Mouse (Mus musculus) midbrain, embryonic 10.5 days (tissue): ENCODE measurements around the gene Mov10. TPM values are rescaled to one million over a fixed set of nuclear protein-coding genes. Genes with fewer than 3 reads are reported as not detected.
"Not testable (repeated sequence)": the region's sequence is repeated elsewhere in the genome, so short reads cannot be mapped to it uniquely, and the experiment has no call there.

Experiments
- DNase-seq: peaks from one replicate; pipeline ENCODE4 v3.0.0-alpha.2; 2017; ENCODE audit warnings: low spot score
- H3K27ac ChIP-seq: fragments of 300-500 bp; sonication (generic); replicated peaks from 2 replicates; pipeline ENCODE4 v1.5.1; 2016; ENCODE audit warnings: mild to moderate bottlenecking
- H3K27me3 ChIP-seq: fragments of 300-500 bp; sonication (generic); 2 replicates; pipeline ENCODE4 v1.6.1; 2016; ENCODE audit warnings: low read depth, mild to moderate bottlenecking; ENCODE audit not compliant: poor library complexity, severe bottlenecking
- H3K36me3 ChIP-seq: fragments of 300-500 bp; sonication (generic); 2 replicates; pipeline ENCODE4 v1.6.1; 2016; ENCODE audit warnings: mild to moderate bottlenecking, moderate library complexity
- H3K4me1 ChIP-seq: fragments of 300-500 bp; sonication (generic); 2 replicates; pipeline ENCODE4 v1.6.1; 2016
- H3K4me3 ChIP-seq: fragments of 300-500 bp; sonication (generic); 2 replicates; pipeline ENCODE4 v1.5.1; 2016; ENCODE audit warnings: mild to moderate bottlenecking, moderate library complexity
- H3K9me3 ChIP-seq: fragments of 300-500 bp; sonication (generic); replicated peaks from 2 replicates; pipeline ENCODE4 v1.6.1; 2016; ENCODE audit warnings: mild to moderate bottlenecking
- WGBS: fragments of 180-500 bp; shearing (Covaris S2); methylation state at CpG from one replicate; pipeline ENCODE4 v1.1.7; 2016; 5-methylcytosine and 5-hydroxymethylcytosine counted together
- polyA plus RNA-seq: library from polyadenylated mRNA; unstranded; fragments of >200 nt; fragmentation: Nextera tagmentation; extraction: Ambion mirVana; gene quantifications from 2 replicates; pipeline ENCODE4 v1.2.1, GENCODE M21; 2016

The Mov10 gene
- 12.7 and 13.5 TPM in 2 replicates for polyA plus RNA-seq

- H3K4me1 ChIP-seq = peaks cover 20% of the 10 kb centered on the region
- H3K27ac ChIP-seq = peak within 1 kb of the TSS; percentile 86
- H3K36me3 ChIP-seq = peaks cover 21% of the 10 kb centered on the region
- WGBS = under 1% methylated on average over 40 of the region's 40 CpGs
- peak within 1 kb of the TSS; percentile 67 for H3K4me3 ChIP-seq
- H3K27me3 ChIP-seq = peaks cover 6% of the 10 kb centered on the region; the same call in 1 of the 2 replicates
- no peaks in the 10 kb centered on the region for H3K9me3 ChIP-seq
- peak; percentile 73 for DNase-seq
Measured at GRCm38 (mm10) chr3:104817991-104818748, at the start of gene Mov10. TSS of gene Mov10 (minus strand) at chr3:104818563.

DNA sequence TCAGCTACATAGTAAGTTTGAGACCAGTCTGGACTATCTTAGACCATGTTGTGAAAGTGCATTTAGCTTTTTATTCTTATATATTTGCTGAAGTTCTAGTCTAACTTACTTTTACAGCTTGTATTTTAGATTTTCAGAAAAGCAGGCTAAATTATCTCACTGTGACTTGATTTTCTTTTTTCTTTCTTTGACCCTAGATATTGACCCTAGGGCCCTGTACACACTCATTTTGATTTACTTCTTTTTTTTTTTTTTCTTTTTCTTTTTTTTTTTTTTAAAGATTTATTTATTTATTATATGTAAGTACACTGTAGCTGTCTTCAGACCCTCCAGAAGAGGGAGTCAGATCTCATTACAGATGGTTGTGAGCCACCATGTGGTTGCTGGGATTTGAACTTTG, 48.3 kb upstream of the Mov10 start:
- H3K9me3 ChIP-seq, H3K27ac ChIP-seq, DNase-seq, H3K27me3 ChIP-seq: not testable (repeated sequence)
- Histone ChIP-seq H3K4me3 (peak overlapping the region; percentile 98; the same call in 1 of the 2 replicates), H3K4me1 (peaks cover 30% of the 10 kb centered on the region), H3K36me3 (peaks cover 31% of the 10 kb centered on the region)

- H3K4me1 ChIP-seq = peaks cover 36% of the 10 kb centered on the region
- DNase-seq = no peak
- H3K9me3 ChIP-seq = no peaks in the 10 kb centered on the region
- WGBS = 3% methylated on average over 12 of the region's 12 CpGs
- H3K36me3 ChIP-seq = peaks cover 27% of the 10 kb centered on the region
- H3K4me3 ChIP-seq = peak overlapping the region; percentile 98
- peak overlapping the region; percentile 98 for H3K27ac ChIP-seq
- no peaks in the 10 kb centered on the region for H3K27me3 ChIP-seq
Measured at GRCm38 (mm10) chr3:104865341-104865788, 47.0 kb upstream of the Mov10 start.

GRCm38 (mm10) chr3:104864651-104865340, 46.4 kb upstream of the Mov10 start:
- no peaks in the 10 kb centered on the region for H3K9me3 ChIP-seq
- peak; percentile 87 for DNase-seq
- peak overlapping the region; percentile 98 for H3K27ac ChIP-seq
- peak overlapping the region; percentile 98 for H3K4me3 ChIP-seq
- peaks cover 36% of the 10 kb centered on the region for H3K4me1 ChIP-seq
- H3K36me3 ChIP-seq = peaks cover 24% of the 10 kb centered on the region
- H3K27me3 ChIP-seq = no peaks in the 10 kb centered on the region
- under 1% methylated on average over 48 of the region's 48 CpGs for WGBS

- Histone ChIP-seq H3K27ac (peak within 1 kb of the TSS; percentile 98), H3K36me3 (peaks cover 28% of the 10 kb centered on the region), H3K4me1 (peaks cover 36% of the 10 kb centered on the region), H3K9me3 (no peaks in the 10 kb centered on the region), H3K4me3 (peak within 1 kb of the TSS; percentile 98), H3K27me3 (no peaks in the 10 kb centered on the region)
- DNase-seq = peak; percentile 90
- under 1% methylated on average over 43 of the region's 43 CpGs for WGBS
Measured at GRCm38 (mm10) chr3:104863786-104864650, 45.7 kb upstream of the Mov10 start, which contains the start of the genes St7l and Capza1. TSS of gene St7l (plus strand) at chr3:104864005. TSS of gene Capza1 (minus strand) at chr3:104864505.

DNA sequence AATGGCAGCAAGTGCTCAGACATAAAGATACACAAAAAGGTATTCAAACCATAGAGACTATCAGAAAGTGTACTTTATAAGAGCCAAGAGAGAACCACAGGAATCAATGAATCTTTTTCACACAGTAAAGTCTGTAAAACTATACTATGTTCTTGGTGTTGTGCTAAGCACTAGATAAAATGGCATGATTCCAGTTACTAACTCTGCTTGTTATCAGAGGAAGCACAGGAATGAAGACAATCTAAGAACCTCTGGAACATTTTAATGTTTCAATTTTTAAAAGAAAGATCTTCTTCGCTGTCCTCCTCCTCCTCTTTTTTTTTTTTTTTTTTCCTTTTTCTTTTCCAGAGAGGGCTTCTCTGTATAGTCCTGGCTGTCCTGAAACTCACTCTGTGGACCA, 40.2 kb upstream of the Mov10 start:
- peaks cover 52% of the 10 kb centered on the region for H3K36me3 ChIP-seq
- 94% methylated on average over 1 of the region's 1 CpGs for WGBS
- no peak overlapping the region for H3K27ac ChIP-seq
- H3K4me3 ChIP-seq = no peak overlapping the region
- no peaks in the 10 kb centered on the region for H3K9me3 ChIP-seq
- no peaks in the 10 kb centered on the region for H3K27me3 ChIP-seq
- peaks cover 25% of the 10 kb centered on the region for H3K4me1 ChIP-seq
- no peak for DNase-seq

GRCm38 (mm10) chr3:104856106-104856505, 37.7 kb upstream of the Mov10 start:
- H3K4me3 ChIP-seq = no peak overlapping the region
- H3K9me3 ChIP-seq = no peaks in the 10 kb centered on the region
- 78% methylated on average over 1 of the region's 1 CpGs for WGBS
- no peak overlapping the region for H3K27ac ChIP-seq
- H3K27me3 ChIP-seq = no peaks in the 10 kb centered on the region
- peaks cover 63% of the 10 kb centered on the region for H3K36me3 ChIP-seq
- no peak for DNase-seq
- 0 out of 2 replicates have a peak, but pooled peaks cover under 1% of the 10 kb centered on the region for H3K4me1 ChIP-seq

GRCm38 (mm10) chr3:104854866-104855265, 36.5 kb upstream of the Mov10 start:
- DNase-seq = no peak
- Histone ChIP-seq H3K4me3 (no peak overlapping the region), H3K27me3 (no peaks in the 10 kb centered on the region), H3K27ac (no peak overlapping the region), H3K4me1 (no peaks in the 10 kb centered on the region), H3K36me3 (peaks cover 64% of the 10 kb centered on the region), H3K9me3 (0 out of 2 replicates have a peak, but pooled peaks cover under 1% of the 10 kb centered on the region)

- no peak for DNase-seq
- H3K4me1 ChIP-seq = no peaks in the 10 kb centered on the region
- no peak overlapping the region for H3K4me3 ChIP-seq
- no peaks in the 10 kb centered on the region for H3K27me3 ChIP-seq
- 0 out of 2 replicates have a peak, but pooled peaks cover 3% of the 10 kb centered on the region for H3K9me3 ChIP-seq
- peaks cover 64% of the 10 kb centered on the region for H3K36me3 ChIP-seq
- 87% methylated on average over 1 of the region's 1 CpGs for WGBS
- no peak overlapping the region for H3K27ac ChIP-seq
Measured at GRCm38 (mm10) chr3:104854465-104854864, 36.1 kb upstream of the Mov10 start.

GRCm38 (mm10) chr3:104846601-104847000, 28.2 kb upstream of the Mov10 start:
- H3K27me3 ChIP-seq = no peaks in the 10 kb centered on the region
- no peak overlapping the region for H3K27ac ChIP-seq
- DNase-seq = no peak
- H3K4me3 ChIP-seq = no peak overlapping the region
- peaks cover 78% of the 10 kb centered on the region for H3K36me3 ChIP-seq
- H3K9me3 ChIP-seq = 0 out of 2 replicates have a peak, but pooled peaks cover 3% of the 10 kb centered on the region
- no peaks in the 10 kb centered on the region for H3K4me1 ChIP-seq
- WGBS = 97% methylated on average over 4 of the region's 4 CpGs

GRCm38 (mm10) chr3:104841049-104841448, 22.7 kb upstream of the Mov10 start:
- Histone ChIP-seq H3K27me3 (no peaks in the 10 kb centered on the region), H3K36me3 (peaks cover 95% of the 10 kb centered on the region), H3K27ac (no peak overlapping the region), H3K9me3 (no peaks in the 10 kb centered on the region), H3K4me3 (no peak overlapping the region), H3K4me1 (no peaks in the 10 kb centered on the region)
- no peak for DNase-seq
- 96% methylated on average over 5 of the region's 5 CpGs for WGBS

DNA sequence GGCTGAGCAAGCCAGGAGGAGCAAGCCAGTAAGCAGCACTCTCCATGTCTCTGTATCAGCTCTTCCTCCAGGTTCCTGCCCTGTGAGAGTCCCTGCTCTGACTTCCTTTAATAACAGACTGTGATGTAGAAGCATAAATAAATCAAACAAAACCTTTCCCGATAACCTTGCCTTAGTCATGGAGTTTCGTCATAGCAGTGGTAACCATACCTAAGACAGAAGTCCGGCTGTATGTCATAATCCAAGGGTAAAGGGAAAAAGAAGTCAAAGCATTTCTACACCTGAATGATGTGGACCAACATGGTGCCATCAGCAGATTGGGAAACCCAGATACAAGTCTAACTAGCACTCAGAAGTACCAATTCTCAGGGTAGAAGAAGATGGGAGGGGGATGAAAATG, 17.4 kb upstream of the Mov10 start:
- 93% methylated on average over 3 of the region's 3 CpGs for WGBS

More for the DNA sequence above, 17.4 kb upstream of the Mov10 start:
- no peak overlapping the region for H3K27ac ChIP-seq
- no peaks in the 10 kb centered on the region for H3K27me3 ChIP-seq
- H3K4me3 ChIP-seq = no peak overlapping the region
- H3K36me3 ChIP-seq = peaks cover 94% of the 10 kb centered on the region
- H3K9me3 ChIP-seq = no peaks in the 10 kb centered on the region
- no peak for DNase-seq
- no peaks in the 10 kb centered on the region for H3K4me1 ChIP-seq
